Mouse (Mus musculus) thymus, adult 2 months (tissue): Measurements from ENCODE around the gene Tmem229b.

Experiments used
- CTCF ChIP-seq: fragments of 200-500 bp; IDR thresholded peaks from 2 replicates; pipeline ENCODE4 v1.5.1; 2012; ENCODE audit warnings: mild to moderate bottlenecking, control low read depth, low read length, moderate library complexity, borderline replicate concordance; ENCODE audit not compliant: control insufficient read depth, poor library complexity, insufficient read depth; ENCODE audit errors: extremely low read depth
- POLR2A ChIP-seq: fragments of 200-500 bp; IDR thresholded peaks from 2 replicates; pipeline ENCODE4 v1.6.1; 2012; ENCODE audit warnings: mild to moderate bottlenecking, low read length, control low read depth, moderate library complexity; ENCODE audit not compliant: control insufficient read depth, poor library complexity, insufficient read depth; ENCODE audit errors: extremely low read depth

DNA sequence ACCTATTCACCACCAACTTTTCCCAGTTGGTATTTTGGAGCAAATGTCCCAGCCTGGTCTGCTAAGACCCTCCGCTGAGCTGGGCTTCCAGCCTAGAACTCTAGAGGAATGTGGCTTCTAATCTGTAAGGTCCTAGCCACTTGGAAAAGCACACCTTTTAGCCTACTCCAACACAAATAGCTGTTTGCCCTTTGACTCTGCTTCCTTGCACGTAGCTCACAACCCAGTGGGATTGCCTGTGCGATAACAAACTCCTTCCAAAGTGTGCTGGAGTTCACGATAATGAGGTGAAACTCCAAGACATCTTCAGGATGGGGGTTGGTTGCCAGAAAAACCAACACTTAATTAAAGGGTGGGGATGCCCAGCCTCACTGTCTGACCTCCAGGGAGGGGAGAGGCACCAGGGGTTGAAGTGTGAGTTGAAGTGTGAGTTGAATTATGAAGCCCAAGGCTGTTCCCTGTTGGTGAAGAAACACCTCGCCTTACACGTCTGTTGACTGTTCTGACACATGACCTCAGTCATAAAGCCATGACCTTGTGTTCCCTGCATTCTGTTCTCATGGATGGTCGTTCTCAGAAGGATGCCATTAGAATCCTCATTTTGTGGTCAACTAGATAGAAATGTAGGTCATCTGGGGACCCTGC is 67.9 kb downstream of the Tmem229b start:
- no peak for TF ChIP-seq CTCF
- TF ChIP-seq POLR2A = no peak
